Mouse (Mus musculus) neural tube, embryonic 13.5 days (tissue): ENCODE data around the gene Neu1. TPM values are rescaled to one million over a fixed set of nuclear protein-coding genes. Genes with fewer than 3 reads are reported as not detected.
"Not testable (repeated sequence)": the region's sequence is repeated elsewhere in the genome, so short reads cannot be mapped to it uniquely, and the experiment has no call there.

Source experiments
- ATAC-seq: fragments of 200-750 bp; cut with Nextera tagmentation; 2 replicates; pipeline ENCODE4 v1.8.0; 2017; ENCODE audit warnings: low read depth, mild to moderate bottlenecking, moderate TSS enrichment, moderate library complexity
- H3K27ac ChIP-seq: fragments of 300-500 bp; sonication (generic); replicated peaks from 2 replicates; pipeline ENCODE4 v1.5.1; 2015; ENCODE audit warnings: moderate library complexity, mild to moderate bottlenecking, inconsistent platforms
- H3K27me3 ChIP-seq: fragments of 300-500 bp; sonication (generic); 2 replicates; pipeline ENCODE4 v1.6.1; 2015; ENCODE audit warnings: mild to moderate bottlenecking, inconsistent platforms
- H3K36me3 ChIP-seq: fragments of 300-500 bp; sonication (generic); 2 replicates; pipeline ENCODE4 v1.6.1; 2015; ENCODE audit warnings: mild to moderate bottlenecking, inconsistent platforms
- H3K4me1 ChIP-seq: fragments of 300-500 bp; sonication (generic); replicated peaks from 2 replicates; pipeline ENCODE4 v1.6.1; 2015; ENCODE audit warnings: inconsistent platforms
- H3K4me2 ChIP-seq: fragments of 300-500 bp; sonication (generic); 2 replicates; pipeline ENCODE4 v1.6.1; 2015; ENCODE audit warnings: inconsistent platforms, mild to moderate bottlenecking, moderate library complexity
- H3K4me3 ChIP-seq: fragments of 300-500 bp; sonication (generic); 2 replicates; pipeline ENCODE4 v1.5.1; 2015; ENCODE audit warnings: mild to moderate bottlenecking, inconsistent platforms
- H3K9ac ChIP-seq: fragments of 300-500 bp; sonication (generic); 2 replicates; pipeline ENCODE4 v1.6.1; 2015; ENCODE audit warnings: moderate library complexity, mild to moderate bottlenecking, inconsistent platforms
- H3K9me3 ChIP-seq: fragments of 300-500 bp; sonication (generic); 2 replicates; pipeline ENCODE4 v1.6.1; 2016; ENCODE audit warnings: inconsistent platforms
- WGBS: fragments of 180-500 bp; shearing (Covaris S2); methylation state at CpG from one replicate; pipeline ENCODE4 v1.1.7; 2015; 5-methylcytosine and 5-hydroxymethylcytosine counted together
- polyA plus RNA-seq: library from polyadenylated mRNA; unstranded; fragments of >200 nt; fragmentation: Nextera tagmentation; extraction: Ambion mirVana; gene quantifications from 2 replicates; pipeline ENCODE4 v1.2.1, GENCODE M21; 2015

Neu1 gene
- polyA plus RNA-seq, 1 experiment from 2014 or later = 30.6 TPM

DNA sequence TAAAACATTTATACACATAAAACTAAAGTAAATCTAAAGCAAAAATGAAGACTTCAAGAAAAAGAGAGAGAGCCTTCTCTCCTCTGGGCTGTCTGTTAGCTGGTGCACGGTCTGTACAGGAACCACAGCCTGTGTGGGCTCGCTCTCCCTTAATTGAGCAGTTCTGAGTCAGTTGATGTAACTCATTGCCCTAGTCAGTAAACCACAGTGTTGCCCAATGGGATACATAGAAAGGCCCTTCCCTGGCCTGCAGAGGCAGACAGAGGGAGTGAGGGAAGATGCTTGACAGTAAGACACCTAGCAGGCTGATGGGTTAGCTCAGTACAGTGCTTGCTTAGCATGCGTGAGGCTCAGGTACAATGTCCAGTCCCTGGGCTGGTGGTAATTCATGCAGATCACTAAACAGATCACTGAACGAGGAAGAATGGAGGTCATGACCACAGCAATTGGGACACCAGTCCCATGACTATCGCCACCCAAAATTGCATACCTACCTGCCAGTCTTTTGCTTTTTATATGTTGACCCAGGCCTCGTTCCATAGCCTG, 7.0 kb downstream of the Neu1 start:
- H3K4me2 ChIP-seq = no peak overlapping the region
- H3K4me3 ChIP-seq = no peak overlapping the region
- H3K4me1 ChIP-seq = peaks cover 7% of the 10 kb centered on the region
- WGBS = 82% methylated on average over 6 of the region's 6 CpGs
- ATAC-seq = no peak
- no peak overlapping the region for H3K9ac ChIP-seq
- H3K27ac ChIP-seq = no peak overlapping the region
- no peaks in the 10 kb centered on the region for H3K9me3 ChIP-seq
- no peaks in the 10 kb centered on the region for H3K27me3 ChIP-seq
- peaks cover 20% of the 10 kb centered on the region for H3K36me3 ChIP-seq

DNA sequence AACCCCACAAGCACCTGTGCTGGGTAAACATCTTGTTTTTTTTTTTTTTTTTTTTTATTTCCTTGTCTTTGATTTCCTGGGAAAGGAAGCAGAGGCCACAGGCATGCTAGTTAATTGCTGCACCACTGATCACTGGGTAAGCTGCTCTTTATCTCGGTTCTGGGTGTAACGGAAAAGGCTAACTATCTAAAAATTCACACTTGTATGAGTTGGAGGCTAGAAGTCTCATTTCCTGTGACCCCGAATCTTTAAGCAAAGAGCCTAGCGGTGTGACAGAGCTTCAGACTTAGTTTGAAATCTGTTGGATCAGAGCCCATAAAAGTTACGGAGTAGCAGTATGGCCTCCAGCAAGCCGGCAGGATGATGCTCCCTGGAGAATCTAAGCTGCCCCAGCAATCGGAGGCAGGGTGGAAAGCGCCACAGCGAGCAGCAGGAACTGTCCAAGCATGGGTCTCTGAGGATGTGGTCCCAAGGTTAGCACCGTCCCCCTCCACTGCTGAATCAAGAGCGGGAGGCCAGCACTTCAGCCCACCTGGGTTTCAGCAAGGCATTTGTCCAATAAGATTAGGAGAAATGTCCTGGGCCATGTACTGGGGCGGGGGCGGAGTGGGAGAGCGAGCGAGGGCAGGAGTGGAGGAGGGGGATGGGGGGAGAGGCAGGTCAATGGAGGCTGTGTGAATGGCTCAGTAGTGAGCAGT, 10.4 kb downstream of the Neu1 start:
- peak overlapping the region; percentile 51 for H3K4me2 ChIP-seq
- H3K27ac ChIP-seq = 0 out of 2 replicates have a peak overlapping the region, but pooled peaks have one; percentile 23
- no peaks in the 10 kb centered on the region for H3K36me3 ChIP-seq
- H3K9me3 ChIP-seq = no peaks in the 10 kb centered on the region
- ATAC-seq = no peak
- no peaks in the 10 kb centered on the region for H3K27me3 ChIP-seq
- peak overlapping the region; percentile 27 for H3K4me3 ChIP-seq
- H3K9ac ChIP-seq = peak overlapping the region; percentile 63
- 5% methylated on average over 15 of the region's 15 CpGs for WGBS
- peaks cover 7% of the 10 kb centered on the region for H3K4me1 ChIP-seq

DNA sequence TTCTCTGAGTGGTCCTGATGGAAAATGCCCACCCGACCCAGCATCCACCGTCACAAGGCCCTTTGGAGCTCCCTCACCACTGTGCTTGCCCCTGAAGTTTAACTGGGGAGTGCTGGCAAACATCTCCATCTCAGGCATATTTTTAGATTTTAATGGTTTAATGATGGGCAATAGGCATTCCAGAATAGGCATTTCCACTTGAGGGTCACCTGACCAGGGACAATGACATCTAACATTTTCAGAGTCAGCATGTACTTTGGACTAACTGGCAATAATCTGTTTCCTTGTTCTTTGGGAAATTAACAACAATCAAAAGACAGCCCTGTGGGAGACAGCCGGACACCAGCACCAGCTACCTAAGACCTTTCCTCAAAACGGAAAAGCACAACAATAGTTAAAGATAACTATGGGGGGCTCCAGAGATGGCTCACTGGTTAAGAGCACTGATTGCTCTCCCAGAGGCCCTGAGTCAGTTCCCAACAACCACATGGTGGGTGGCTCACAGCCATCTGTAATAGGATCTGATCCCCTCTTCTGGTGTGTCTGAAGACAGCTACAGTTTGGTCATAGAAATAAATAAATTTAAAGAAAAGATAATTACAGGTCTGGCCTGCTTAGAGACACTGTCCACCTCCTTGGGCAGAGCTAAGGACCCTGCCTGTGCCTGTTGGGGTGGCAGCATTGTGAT, 12.2 kb downstream of the Neu1 start:
- no peaks in the 10 kb centered on the region for H3K27me3 ChIP-seq
- peaks cover 4% of the 10 kb centered on the region; the same call in 1 of the 2 replicates for H3K36me3 ChIP-seq
- no peaks in the 10 kb centered on the region for H3K9me3 ChIP-seq
- no peak overlapping the region for H3K27ac ChIP-seq
- H3K4me1 ChIP-seq = peaks cover 7% of the 10 kb centered on the region
- H3K9ac ChIP-seq = no peak overlapping the region
- 77% methylated on average over 4 of the region's 4 CpGs for WGBS
- ATAC-seq = no peak
- H3K4me2 ChIP-seq = no peak overlapping the region
- no peak overlapping the region for H3K4me3 ChIP-seq

DNA sequence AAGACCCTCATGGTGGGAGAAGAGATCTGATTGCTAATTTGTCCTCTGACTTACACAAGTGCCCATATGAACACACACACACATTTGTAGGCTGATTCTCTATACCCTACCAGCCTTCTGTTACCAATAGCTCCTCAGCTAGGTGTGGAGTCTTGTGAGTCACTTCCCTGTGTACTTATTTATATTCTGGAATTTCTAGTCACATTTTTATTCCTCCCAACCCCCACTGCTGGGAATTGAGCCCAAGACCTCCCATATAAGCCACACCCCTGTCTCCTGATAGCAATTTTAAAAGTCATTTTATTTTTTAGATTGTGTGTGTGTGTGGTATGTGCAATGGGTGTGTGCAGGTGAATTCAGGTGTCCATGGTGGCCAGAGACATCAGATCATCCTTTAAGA, 13.3 kb downstream of the Neu1 start:
- H3K4me2 ChIP-seq = no peak overlapping the region
- peaks cover 13% of the 10 kb centered on the region for H3K36me3 ChIP-seq
- H3K4me1 ChIP-seq = peaks cover 7% of the 10 kb centered on the region
- no peak overlapping the region for H3K27ac ChIP-seq
- no peak overlapping the region for H3K9ac ChIP-seq
- no peaks in the 10 kb centered on the region for H3K27me3 ChIP-seq
- no peaks in the 10 kb centered on the region for H3K9me3 ChIP-seq
- ATAC-seq = no peak
- no peak overlapping the region for H3K4me3 ChIP-seq

DNA sequence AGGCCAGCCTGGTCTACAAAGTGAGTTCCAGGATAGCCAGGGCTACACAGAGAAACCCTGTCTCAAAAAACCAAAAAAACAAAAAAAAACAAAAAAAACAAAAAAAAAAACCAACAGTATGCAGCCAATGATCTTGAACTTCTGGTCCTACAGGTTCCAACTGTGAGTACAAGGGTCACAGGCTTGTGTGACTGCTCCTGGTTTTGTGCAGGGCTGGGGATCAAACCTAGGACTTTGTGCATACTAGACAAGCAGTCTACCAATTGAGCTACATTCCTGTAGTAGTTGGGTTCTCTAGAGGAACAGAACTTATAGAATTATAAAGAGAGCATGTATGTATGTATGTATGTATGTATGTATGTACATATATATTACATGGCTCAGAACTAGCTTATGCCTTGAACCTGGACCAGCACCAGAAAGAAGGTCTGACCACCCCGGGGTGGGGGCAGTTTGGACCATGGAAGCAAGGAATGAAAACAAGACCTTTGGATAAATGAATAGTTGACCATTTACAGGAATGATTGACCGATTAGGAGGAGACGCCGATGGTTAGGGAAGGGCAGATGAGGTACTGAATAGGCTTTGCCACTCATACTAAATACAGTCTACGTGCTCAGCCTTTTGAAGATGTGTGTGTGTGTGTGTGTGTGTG, 15.6 kb downstream of the Neu1 start:
- WGBS = 89% methylated on average over 5 of the region's 5 CpGs
- no peak overlapping the region for H3K9ac ChIP-seq

DNA sequence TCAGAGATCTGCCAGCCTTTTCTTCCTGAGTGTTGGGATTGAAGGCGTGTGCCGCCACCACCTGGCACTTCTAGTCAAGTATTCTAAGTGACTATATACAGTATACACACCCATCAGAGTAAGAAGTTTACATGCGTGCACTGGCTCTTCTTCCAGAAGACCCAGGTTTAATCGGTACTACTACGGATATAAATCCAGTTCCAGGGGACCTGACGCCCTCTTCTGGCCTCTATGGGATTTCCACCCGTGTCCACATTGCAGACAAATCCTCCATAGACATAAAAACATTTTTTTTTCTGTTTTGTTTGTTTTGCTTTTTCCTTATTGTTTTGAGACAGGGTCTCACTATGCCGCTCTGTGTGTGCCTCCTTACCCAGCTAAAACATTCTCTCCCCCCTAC, 16.6 kb downstream of the Neu1 start:
- Histone ChIP-seq H3K27me3 (no peaks in the 10 kb centered on the region), H3K9me3 (no peaks in the 10 kb centered on the region), H3K4me1 (peaks cover 20% of the 10 kb centered on the region), H3K4me2 (no peak overlapping the region), H3K27ac (no peak overlapping the region), H3K9ac (no peak overlapping the region), H3K4me3 (no peak overlapping the region), H3K36me3 (peaks cover 30% of the 10 kb centered on the region)
- 27% methylated on average over 8 of the region's 8 CpGs for WGBS
- ATAC-seq = no peak

More for the DNA sequence above, 15.6 kb downstream of the Neu1 start:
- Histone ChIP-seq H3K36me3 (peaks cover 30% of the 10 kb centered on the region), H3K4me3 (no peak overlapping the region), H3K27me3 (no peaks in the 10 kb centered on the region), H3K4me1 (peaks cover 23% of the 10 kb centered on the region), H3K4me2 (no peak overlapping the region), H3K27ac (no peak overlapping the region), H3K9me3 (no peaks in the 10 kb centered on the region)
- no peak for ATAC-seq

DNA sequence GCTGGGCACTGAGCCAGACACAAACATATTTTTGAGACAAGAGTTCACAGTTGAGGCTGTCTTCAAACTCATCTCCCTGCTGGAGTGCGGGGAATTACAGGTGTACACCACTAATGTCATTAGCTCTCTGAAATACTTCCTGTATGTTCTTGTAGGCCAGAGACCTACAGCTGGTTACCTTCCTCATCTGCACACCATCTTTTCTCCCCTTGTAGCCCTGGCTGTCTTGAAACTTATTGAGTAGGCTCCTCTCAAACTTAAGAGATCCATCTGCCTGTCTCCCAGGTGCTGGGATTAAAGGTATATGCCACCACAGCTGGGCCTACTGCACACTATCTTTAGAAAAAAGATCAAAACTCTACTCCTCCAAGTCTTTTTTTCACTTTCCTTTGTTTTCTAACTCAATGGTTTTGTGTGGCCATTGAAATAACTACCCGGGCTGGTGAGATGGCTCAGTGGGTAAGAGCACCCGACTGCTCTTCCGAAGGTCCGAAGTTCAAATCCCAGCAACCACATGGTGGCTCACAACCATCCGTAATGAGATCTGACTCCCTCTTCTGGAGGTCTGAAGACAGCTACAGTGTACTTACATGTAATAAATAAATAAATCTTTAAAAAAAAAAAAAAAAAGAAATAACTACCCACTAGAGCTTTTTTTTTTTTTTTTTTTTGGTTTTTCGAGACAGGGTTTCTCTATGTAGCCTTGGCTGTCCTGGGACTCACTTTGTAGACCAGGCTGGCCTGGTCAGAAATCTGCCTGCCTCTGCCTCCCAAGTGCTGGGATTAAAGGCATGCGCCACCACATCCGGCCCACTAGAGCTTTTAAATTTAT, 17.9 kb downstream of the Neu1 start:
- peaks cover 30% of the 10 kb centered on the region for H3K36me3 ChIP-seq
- H3K4me2 ChIP-seq, H3K9ac ChIP-seq, H3K9me3 ChIP-seq, H3K27ac ChIP-seq, H3K4me3 ChIP-seq, ATAC-seq, H3K27me3 ChIP-seq: not testable (repeated sequence)
- peaks cover 20% of the 10 kb centered on the region for H3K4me1 ChIP-seq
- 62% methylated on average over 9 of the region's 9 CpGs for WGBS

DNA sequence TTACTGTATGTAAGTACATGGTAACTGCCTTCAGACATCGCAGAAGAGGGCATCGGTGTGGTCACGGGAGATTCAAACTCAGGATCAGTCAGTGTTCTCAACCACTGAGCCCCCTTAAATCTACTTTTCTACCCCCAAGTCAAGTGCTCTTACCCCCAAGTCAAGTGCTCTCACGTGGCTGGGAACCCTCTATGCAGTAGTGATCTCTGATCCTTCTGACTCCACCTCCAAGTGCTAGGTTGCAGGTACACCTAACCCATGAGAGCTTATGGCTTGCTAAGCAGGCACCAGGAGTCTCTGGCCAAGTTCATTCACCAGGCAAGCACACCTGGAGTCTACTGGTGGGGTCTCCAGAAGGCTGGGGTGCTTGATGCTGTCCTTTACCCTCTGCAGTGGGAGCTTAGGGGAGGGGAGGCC, 18.5 kb downstream of the Neu1 start:
- H3K4me2 ChIP-seq = peak overlapping the region; percentile 98
- no peak for ATAC-seq
- H3K9me3 ChIP-seq = no peaks in the 10 kb centered on the region
- H3K4me1 ChIP-seq = peaks cover 20% of the 10 kb centered on the region
- H3K27me3 ChIP-seq = no peaks in the 10 kb centered on the region
- peaks cover 30% of the 10 kb centered on the region for H3K36me3 ChIP-seq
- H3K9ac ChIP-seq = no peak overlapping the region
- no peak overlapping the region for H3K27ac ChIP-seq
- H3K4me3 ChIP-seq = peak overlapping the region; percentile 98
- 44% methylated on average over 4 of the region's 4 CpGs for WGBS

DNA sequence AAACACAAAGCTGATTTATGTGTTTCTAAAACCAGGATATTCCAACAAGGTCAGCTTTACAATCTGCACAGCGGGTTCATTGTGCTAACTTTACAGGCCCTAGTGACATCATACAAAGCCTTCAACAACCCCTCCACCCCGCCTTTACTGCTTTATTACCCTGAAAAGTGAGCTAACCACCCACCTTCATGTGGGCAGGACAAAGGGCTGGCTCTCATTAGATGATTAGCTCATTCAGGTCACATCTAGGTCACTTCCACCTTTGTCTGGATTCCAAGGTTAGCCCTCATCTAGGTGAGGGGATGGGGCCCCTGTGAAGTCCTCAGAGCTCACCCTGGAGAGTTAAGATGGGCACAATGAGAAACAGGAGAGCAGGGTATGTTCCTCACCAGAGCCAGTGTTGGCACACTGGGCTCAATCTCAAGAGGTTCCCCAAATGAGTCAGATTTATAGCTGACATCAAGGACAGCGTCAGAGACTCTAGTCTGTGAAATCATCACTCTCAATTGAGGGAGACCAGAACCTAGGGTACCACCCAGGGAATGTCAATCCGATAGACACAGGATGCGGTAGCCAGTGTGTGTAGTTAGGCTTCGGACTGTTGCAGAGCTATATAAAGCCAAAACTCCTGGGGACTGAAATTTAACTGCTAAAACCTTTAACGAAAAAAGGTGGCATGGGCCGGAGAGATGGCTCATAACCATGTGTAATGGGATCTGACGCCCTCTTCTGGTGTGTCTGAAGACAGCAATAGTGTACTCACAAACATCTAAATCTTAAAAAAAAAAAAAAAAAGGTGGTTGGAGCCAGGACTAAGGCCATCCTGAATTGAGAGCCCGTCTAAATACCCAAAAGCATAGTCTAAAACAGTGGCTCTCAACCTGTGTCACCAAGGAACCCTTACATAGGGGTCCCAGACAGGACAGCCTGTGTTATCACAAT, 19.7 kb downstream of the Neu1 start:
- H3K36me3 ChIP-seq = peaks cover 30% of the 10 kb centered on the region
- peak overlapping the region; percentile 98 for H3K4me2 ChIP-seq
- H3K4me3 ChIP-seq = peak overlapping the region; percentile 98
- H3K27me3 ChIP-seq = peaks cover 11% of the 10 kb centered on the region
- H3K9me3 ChIP-seq = no peaks in the 10 kb centered on the region
- no peak for ATAC-seq
- H3K9ac ChIP-seq = peak overlapping the region; percentile 100
- 10% methylated on average over 10 of the region's 10 CpGs for WGBS
- peaks cover 20% of the 10 kb centered on the region for H3K4me1 ChIP-seq
- H3K27ac ChIP-seq = peak overlapping the region; percentile 92

DNA sequence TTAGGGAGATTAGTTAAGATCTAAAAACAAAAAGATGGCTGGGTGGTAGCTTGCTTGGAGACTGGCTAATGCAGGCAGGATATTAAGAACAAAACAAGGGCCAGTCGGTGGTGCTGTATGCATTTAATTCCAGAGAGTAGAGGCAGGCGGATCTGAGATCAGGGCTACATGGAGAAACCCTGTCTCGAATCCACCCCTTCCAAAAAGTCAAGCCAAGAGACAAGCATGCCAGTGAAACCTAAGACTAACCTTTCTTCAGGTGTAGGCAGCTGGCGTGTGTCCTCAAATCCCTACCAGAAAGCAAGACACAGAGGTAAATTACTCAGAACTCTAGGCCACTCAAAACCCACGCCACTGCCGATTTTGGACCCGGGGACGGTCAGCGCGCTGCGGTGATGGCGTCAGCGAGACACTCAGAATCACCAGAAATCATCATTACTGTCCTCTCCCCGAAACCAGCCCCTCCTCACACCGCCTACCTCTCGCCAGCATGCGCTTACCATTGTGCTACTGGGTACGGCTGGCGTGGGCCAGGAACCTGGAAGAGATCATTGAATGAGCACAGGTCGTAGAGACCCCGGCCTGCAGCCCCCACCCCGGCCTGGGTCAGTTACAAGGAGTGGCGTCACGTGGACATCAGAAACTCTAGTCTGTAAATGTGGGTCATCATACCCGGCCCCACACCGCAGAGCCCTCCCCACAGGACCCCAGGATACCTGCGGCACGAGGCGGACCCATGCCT, 20.8 kb downstream of the Neu1 start:
- Histone ChIP-seq H3K4me2 (peak overlapping the region; percentile 98), H3K27ac (peak overlapping the region; percentile 92), H3K36me3 (peaks cover 30% of the 10 kb centered on the region), H3K4me3 (peak overlapping the region; percentile 98), H3K9me3 (no peaks in the 10 kb centered on the region), H3K4me1 (peaks cover 20% of the 10 kb centered on the region), H3K9ac (peak overlapping the region; percentile 100), H3K27me3 (peaks cover 19% of the 10 kb centered on the region)
- WGBS = under 1% methylated on average over 29 of the region's 29 CpGs
- ATAC-seq = peak; percentile 74
